Mouse (Mus musculus): ENCODE results near the gene Bod1.

Gene Bod1

GRCm38 (mm10) chr11:31669172-31669869, 2.4 kb downstream of the Bod1 start:
- in situ Hi-C loops (cut with MboI, MseI) = no loop called here

- in situ Hi-C loops (cut with MboI, MseI) = no loop called here
Measured at GRCm38 (mm10) chr11:31664186-31664585, 7.5 kb downstream of the Bod1 start.

GRCm38 (mm10) chr11:31663501-31663900, 8.2 kb downstream of the Bod1 start:
- in situ Hi-C loops (cut with MboI, MseI) = no loop called here

GRCm38 (mm10) chr11:31662872-31663446, 8.7 kb downstream of the Bod1 start:
- in situ Hi-C loops (cut with MboI, MseI) = no loop called here

- in situ Hi-C loops (cut with MboI, MseI) = no loop called here
Measured at GRCm38 (mm10) chr11:31662214-31662613, 9.5 kb downstream of the Bod1 start.

GRCm38 (mm10) chr11:31657806-31658175, 13.9 kb downstream of the Bod1 start:
- in situ Hi-C loops (cut with MboI, MseI) = no loop called here

GRCm38 (mm10) chr11:31657168-31657805, 14.4 kb downstream of the Bod1 start:
- in situ Hi-C loops (cut with MboI, MseI) = no loop called here

GRCm38 (mm10) chr11:31649507-31649906, 22.2 kb downstream of the Bod1 start:
- in situ Hi-C loops (cut with MboI, MseI) = no loop called here

GRCm38 (mm10) chr11:31647268-31647667, 24.4 kb downstream of the Bod1 start:
- in situ Hi-C loops (cut with MboI, MseI) = no loop called here

GRCm38 (mm10) chr11:31646571-31646970, 25.1 kb downstream of the Bod1 start:
- in situ Hi-C loops (cut with MboI, MseI) = no loop called here

- in situ Hi-C loops (cut with MboI, MseI) = no loop called here
Measured at GRCm38 (mm10) chr11:31643120-31643519, 28.6 kb downstream of the Bod1 start.

GRCm38 (mm10) chr11:31641066-31641810, 30.4 kb downstream of the Bod1 start:
- in situ Hi-C loops (cut with MboI, MseI) = no loop called here

- in situ Hi-C loops (cut with MboI, MseI) = no loop called here
Measured at GRCm38 (mm10) chr11:31640187-31640586, 31.5 kb downstream of the Bod1 start.

- in situ Hi-C loops (cut with MboI, MseI) = no loop called here
Measured at GRCm38 (mm10) chr11:31637788-31638373, 33.8 kb downstream of the Bod1 start.

GRCm38 (mm10) chr11:31628700-31629099, 43.0 kb downstream of the Bod1 start:
- in situ Hi-C loops (cut with MboI, MseI) = no loop called here

GRCm38 (mm10) chr11:31620796-31621195, 50.9 kb downstream of the Bod1 start:
- in situ Hi-C loops (cut with MboI, MseI) = no loop called here

GRCm38 (mm10) chr11:31617797-31618196, 53.9 kb downstream of the Bod1 start:
- in situ Hi-C loops (cut with MboI, MseI) = loop anchor here (5.0 to 10.0 kb wide), 3 partner anchors 223 to 943 kb away; no protein-coding TSS in a partner anchor

GRCm38 (mm10) chr11:31617236-31617635, 54.4 kb downstream of the Bod1 start:
- in situ Hi-C loops (cut with MboI, MseI) = loop anchor here (5.0 to 10.0 kb wide), 3 partner anchors 222 to 942 kb away; no protein-coding TSS in a partner anchor

- in situ Hi-C loops (cut with MboI, MseI) = loop anchor here (5.0 to 10.0 kb wide), 3 partner anchors 222 to 942 kb away; no protein-coding TSS in a partner anchor
Measured at GRCm38 (mm10) chr11:31616722-31617121, 55.0 kb downstream of the Bod1 start.

All from regulatory T cell (primary cell).